Mouse (Mus musculus) spleen, adult 2 months (tissue): ENCODE data around the gene Cfap161.

ENCODE experiments used
- CTCF ChIP-seq: fragments of 200-500 bp; IDR thresholded peaks from 2 replicates; pipeline ENCODE4 v1.5.1; 2011; ENCODE audit warnings: mild to moderate bottlenecking, inconsistent platforms; ENCODE audit not compliant: insufficient read depth, insufficient read length, insufficient replicate concordance; ENCODE audit errors: extremely low read depth
- POLR2A ChIP-seq: fragments of 200-500 bp; IDR thresholded peaks from 2 replicates; pipeline ENCODE4 v1.6.1; 2011; ENCODE audit warnings: low read depth, low read length, inconsistent platforms

- TF ChIP-seq POLR2A (no peak), CTCF (no peak)
These were observed 9.1 kb upstream of the Cfap161 start for GRCm38 (mm10) chr7:83803777-83804176.
